Mouse (Mus musculus) ES-E14 (cell line): ENCODE data around the gene Cacng6.

Experiments
- CHD2 ChIP-seq: IDR thresholded peaks from 2 replicates; pipeline ENCODE4 v1.6.1; 2014; ENCODE audit warnings: mild to moderate bottlenecking, low read depth, low read length, inconsistent platforms
- HCFC1 ChIP-seq: IDR thresholded peaks from 2 replicates; pipeline ENCODE4 v1.6.1; 2012; ENCODE audit warnings: low read length, inconsistent platforms, borderline replicate concordance; ENCODE audit not compliant: insufficient read depth
- MAFK ChIP-seq: IDR thresholded peaks from 2 replicates; pipeline ENCODE4 v1.6.1; 2014; ENCODE audit warnings: mild to moderate bottlenecking, low read depth, low read length, inconsistent platforms; ENCODE audit not compliant: insufficient read depth
- ZC3H11A ChIP-seq: IDR thresholded peaks from 2 replicates; pipeline ENCODE4 v1.6.1; 2012; ENCODE audit warnings: low read depth, mild to moderate bottlenecking, inconsistent platforms, low read length, borderline replicate concordance
- ZNF384 ChIP-seq: IDR thresholded peaks from 2 replicates; pipeline ENCODE4 v1.6.1; 2012; ENCODE audit warnings: low read depth, low read length, inconsistent platforms

- TF ChIP-seq HCFC1: no peak
- no peak for TF ChIP-seq ZNF384
- no peak for TF ChIP-seq CHD2
- 0 out of 2 replicates have a peak, but pooled peaks have one; percentile 16 for TF ChIP-seq ZC3H11A
- peak; percentile 78 for TF ChIP-seq MAFK
Measured at GRCm38 (mm10) chr7:3448737-3449454, 24.9 kb downstream of the Cacng6 start.
